Mouse (Mus musculus) brain, embryonic 14.5 days (tissue): Measurements from ENCODE around the gene Gm28710.

Source experiments
- CTCF ChIP-seq: fragments of 200-500 bp; IDR thresholded peaks from 2 replicates; pipeline ENCODE4 v1.5.1; 2012; ENCODE audit warnings: inconsistent platforms, mild to moderate bottlenecking, moderate library complexity, borderline replicate concordance; ENCODE audit not compliant: insufficient read depth, insufficient read length; ENCODE audit errors: extremely low read depth
- POLR2A ChIP-seq: fragments of 200-500 bp; IDR thresholded peaks from 2 replicates; pipeline ENCODE4 v1.6.1; 2012; ENCODE audit warnings: mild to moderate bottlenecking, inconsistent platforms, borderline replicate concordance; ENCODE audit not compliant: poor library complexity, insufficient read depth, insufficient read length, severe bottlenecking; ENCODE audit errors: extremely low read depth

DNA sequence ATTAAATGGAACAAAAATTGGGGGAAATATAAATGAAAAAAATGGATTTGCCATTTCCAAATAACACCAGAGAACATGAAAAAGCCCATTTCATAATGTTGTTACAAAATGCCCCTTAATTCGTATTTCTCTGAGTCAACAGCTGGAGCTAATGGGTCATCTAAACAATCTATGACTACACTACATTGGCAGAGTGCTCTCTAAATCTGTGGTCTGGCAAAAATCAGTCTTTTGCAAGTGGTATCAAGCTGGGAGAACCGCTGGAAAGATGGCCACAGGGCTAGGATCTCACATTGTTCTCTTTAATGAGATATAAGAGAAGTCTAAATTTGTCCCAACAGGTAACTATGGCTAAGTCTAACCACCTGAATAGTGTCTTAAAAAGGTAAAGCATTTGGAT lies 14.4 kb upstream of the Gm28710 start:
- TF ChIP-seq POLR2A: no peak
- TF ChIP-seq CTCF: no peak
